Mouse (Mus musculus): ENCODE data around the gene Grk6.
A peak's percentile ranks its signal among the peaks of the same experiment; 100 is the strongest.

Grk6 gene

GRCm38 (mm10) chr13:55484520-55485088, 39.7 kb downstream of the Grk6 start:
- no peak for DNase-seq (ENCODE audit: low read depth, low spot score)

GRCm38 (mm10) chr13:55486029-55486794, 41.3 kb downstream of the Grk6 start:
- no peak for DNase-seq (ENCODE audit: low read depth, low spot score)

GRCm38 (mm10) chr13:55486916-55487577, 42.2 kb downstream of the Grk6 start:
- DNase-seq (ENCODE audit: low read depth, low spot score) = no peak

- DNase-seq (ENCODE audit: low read depth, low spot score) = no peak
Measured at GRCm38 (mm10) chr13:55487578-55488498, 43.0 kb downstream of the Grk6 start, which contains the start of gene Dbn1. Gene Dbn1 (minus strand): TSS chr13:55488111.

GRCm38 (mm10) chr13:55494257-55494656, 49.4 kb downstream of the Grk6 start:
- no peak for DNase-seq (ENCODE audit: low read depth, low spot score)

GRCm38 (mm10) chr13:55494883-55495621, 50.2 kb downstream of the Grk6 start:
- no peak for DNase-seq (ENCODE audit: low read depth, low spot score)

GRCm38 (mm10) chr13:55495702-55496101, 50.8 kb downstream of the Grk6 start:
- no peak for DNase-seq (ENCODE audit: low read depth, low spot score)

GRCm38 (mm10) chr13:55496661-55497060, 51.8 kb downstream of the Grk6 start:
- no peak for DNase-seq (ENCODE audit: low read depth, low spot score)

GRCm38 (mm10) chr13:55498906-55499305, 54.0 kb downstream of the Grk6 start:
- DNase-seq (ENCODE audit: low read depth, low spot score) = no peak

- no peak for DNase-seq (ENCODE audit: low read depth, low spot score)
Measured at GRCm38 (mm10) chr13:55500575-55500974, 55.7 kb downstream of the Grk6 start.

- no peak for DNase-seq (ENCODE audit: low read depth, low spot score)
Measured at GRCm38 (mm10) chr13:55502405-55502804, 57.5 kb downstream of the Grk6 start.

- DNase-seq (ENCODE audit: low read depth, low spot score) = no peak
Measured at GRCm38 (mm10) chr13:55504390-55504789, 59.5 kb downstream of the Grk6 start.

GRCm38 (mm10) chr13:55505810-55506209, 60.9 kb downstream of the Grk6 start:
- DNase-seq (ENCODE audit: low read depth, low spot score) = no peak

- DNase-seq (ENCODE audit: low read depth, low spot score) = no peak
Measured at GRCm38 (mm10) chr13:55506697-55507096, 61.8 kb downstream of the Grk6 start.

GRCm38 (mm10) chr13:55507877-55508276, 63.0 kb downstream of the Grk6 start:
- DNase-seq (ENCODE audit: low read depth, low spot score) = peak; percentile 56

- no peak for DNase-seq (ENCODE audit: low read depth, low spot score)
Measured at GRCm38 (mm10) chr13:55508531-55508930, 63.7 kb downstream of the Grk6 start.

GRCm38 (mm10) chr13:55510332-55510667, 65.4 kb downstream of the Grk6 start:
- DNase-seq (ENCODE audit: low read depth, low spot score) = no peak
